Mouse (Mus musculus) gastrocnemius, adult 2 months (tissue): ENCODE measurements at regions not wholly inside any gene's neighbourhood (a gene's known extent, or its start where the extent isn't known, plus 50 kb on each side); places are given as distances from the start of the nearest gene placed in this dataset.

Experiments used
- DNase-seq: peaks from one replicate; pipeline ENCODE4 v3.0.0; 2022
- H3K27ac ChIP-seq: fragments of 200-600 bp; 2 replicates; pipeline ENCODE4 v1.8.1; 2022; ENCODE audit warnings: mild to moderate bottlenecking
- H3K4me3 ChIP-seq: fragments of 200-600 bp; 2 replicates; pipeline ENCODE4 v1.8.1; 2022; ENCODE audit warnings: mild to moderate bottlenecking, moderate library complexity
- CTCF ChIP-seq: fragments of 200-600 bp; IDR thresholded peaks from 2 replicates; pipeline ENCODE4 v1.8.1; 2022; ENCODE audit warnings: antibody characterized with exemption, mild to moderate bottlenecking, moderate library complexity
- intact Hi-C: fragments of 180-260 bp; cut with DNase I; formaldehyde crosslinking; loops from one replicate; pipeline ENCODE4 v1.15.1; 2025

- H3K4me3 ChIP-seq, result no peak overlapping the region
- TF ChIP-seq CTCF, result no peak
- DNase-seq, result no peak
- intact Hi-C loops, result no loop called here
- H3K27ac ChIP-seq, result no peak overlapping the region
Measured at GRCm38 (mm10) chr7:124803101-124803500, 641.4 kb upstream of the Kdm8 start.

- Histone ChIP-seq H3K4me3 (no peak overlapping the region), H3K27ac (no peak overlapping the region)
- intact Hi-C loops, result no loop called here
- no peak for TF ChIP-seq CTCF
- DNase-seq, result no peak
Measured at GRCm38 (mm10) chr7:124834692-124835091, 609.8 kb upstream of the Kdm8 start.

GRCm38 (mm10) chr7:124836531-124836930 is 607.9 kb upstream of the Kdm8 start:
- DNase-seq, result no peak
- intact Hi-C loops, result no loop called here

DNA sequence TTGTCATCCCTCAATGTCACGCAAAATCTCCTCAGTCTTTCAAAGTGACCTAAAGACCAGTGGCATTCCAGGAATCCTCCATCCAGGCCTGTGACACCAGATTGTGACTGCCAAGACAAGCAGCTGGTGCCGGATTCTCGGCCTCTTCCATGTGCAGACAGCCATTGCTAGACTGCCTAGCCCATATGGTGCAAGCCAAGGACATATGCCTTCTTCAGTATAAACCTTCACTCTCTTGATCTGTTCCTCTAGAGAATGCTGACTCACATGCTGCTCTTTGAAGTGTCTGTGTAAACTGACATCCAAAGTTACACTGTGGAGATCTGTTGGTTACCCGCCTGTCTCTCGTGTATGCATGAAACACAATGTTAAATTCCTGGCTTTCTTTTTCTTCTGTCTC is 589.4 kb upstream of the Kdm8 start:
- Histone ChIP-seq H3K27ac (no peak overlapping the region), H3K4me3 (no peak overlapping the region)
- intact Hi-C loops, result no loop called here
- TF ChIP-seq CTCF, result no peak
- no peak for DNase-seq

More at GRCm38 (mm10) chr7:124836531-124836930, 607.9 kb upstream of the Kdm8 start:
- no peak for TF ChIP-seq CTCF
- Histone ChIP-seq H3K4me3 (no peak overlapping the region), H3K27ac (no peak overlapping the region)

DNA sequence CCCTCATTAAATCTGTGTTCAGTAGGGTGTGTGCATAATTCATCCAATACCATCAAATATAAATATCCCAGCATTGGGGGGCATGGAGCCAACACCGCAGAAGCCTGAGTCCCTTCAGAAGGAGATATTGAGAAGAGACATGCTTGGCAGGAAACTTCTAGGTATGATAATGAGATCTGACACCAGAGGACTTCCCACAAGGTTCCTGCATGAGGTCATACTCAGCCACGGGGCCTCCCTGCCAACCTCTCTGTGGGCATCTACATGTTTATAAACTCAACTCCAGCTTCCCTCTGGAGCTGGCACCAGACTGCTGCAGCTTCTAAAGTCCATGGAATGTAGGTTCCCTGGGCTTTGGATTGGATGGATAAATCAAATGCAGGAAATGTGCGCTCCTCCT is 587.4 kb upstream of the Kdm8 start:
- intact Hi-C loops, result no loop called here
- Histone ChIP-seq H3K4me3 (no peak overlapping the region), H3K27ac (no peak overlapping the region)
- no peak for DNase-seq
- TF ChIP-seq CTCF, result no peak

DNA sequence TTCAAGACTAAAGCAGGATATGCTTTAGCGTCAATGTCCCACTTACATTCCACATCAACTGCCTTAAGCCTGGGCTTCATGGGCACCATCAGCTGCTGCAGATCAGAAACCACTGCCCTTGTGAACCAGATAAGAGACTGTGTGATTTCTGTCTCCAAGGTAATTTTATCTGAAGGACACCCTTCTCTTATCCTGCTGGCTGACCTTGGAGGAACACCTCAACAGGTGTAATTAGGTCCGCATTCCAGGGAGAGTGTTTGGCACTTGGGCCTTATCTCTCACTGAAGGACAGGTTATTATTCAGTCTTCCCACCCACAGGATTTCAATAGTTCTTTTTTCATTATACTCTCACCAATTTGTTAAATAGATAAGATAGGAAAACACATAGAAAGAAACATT is 583.1 kb upstream of the Kdm8 start:
- no peak for DNase-seq
- intact Hi-C loops, result no loop called here
- no peak for TF ChIP-seq CTCF
- Histone ChIP-seq H3K4me3 (no peak overlapping the region), H3K27ac (no peak overlapping the region)

GRCm38 (mm10) chr7:124868133-124868603 is 576.3 kb upstream of the Kdm8 start:
- TF ChIP-seq CTCF, result no peak
- DNase-seq, result peak; percentile 63
- no peak overlapping the region for H3K4me3 ChIP-seq
- intact Hi-C loops, result no loop called here
- peak overlapping the region; percentile 54 for H3K27ac ChIP-seq

- no peak for DNase-seq
- peak overlapping the region; percentile 54 for H3K27ac ChIP-seq
- intact Hi-C loops, result no loop called here
- H3K4me3 ChIP-seq, result no peak overlapping the region
- TF ChIP-seq CTCF, result no peak
Measured at GRCm38 (mm10) chr7:124868621-124869020, 575.9 kb upstream of the Kdm8 start.

GRCm38 (mm10) chr7:124880771-124881170 is 563.7 kb upstream of the Kdm8 start:
- intact Hi-C loops, result no loop called here

DNA sequence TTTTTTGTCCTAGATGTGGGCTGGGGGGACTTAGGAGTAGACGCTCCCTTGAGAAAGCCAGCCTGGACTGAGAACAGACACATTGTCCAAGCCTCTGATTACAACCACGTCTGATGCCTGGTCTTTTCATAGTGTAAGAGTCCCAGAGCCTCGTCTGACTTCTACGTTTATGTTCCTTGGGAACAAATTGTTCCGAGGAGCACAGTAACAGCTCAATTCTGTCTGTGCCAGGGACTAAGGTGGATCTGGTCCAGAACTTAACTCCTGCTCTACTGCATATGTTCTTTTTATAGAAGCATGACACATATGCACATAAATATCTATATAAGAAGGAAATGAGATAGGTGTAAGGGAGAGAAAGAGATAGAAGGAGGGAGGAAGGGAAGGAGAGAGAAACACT is 537.2 kb upstream of the Kdm8 start:
- H3K27ac ChIP-seq, result peak overlapping the region; percentile 17
- intact Hi-C loops, result no loop called here
- peak; percentile 48 for DNase-seq
- no peak overlapping the region for H3K4me3 ChIP-seq
- TF ChIP-seq CTCF, result no peak

More at GRCm38 (mm10) chr7:124880771-124881170, 563.7 kb upstream of the Kdm8 start:
- DNase-seq, result no peak
- no peak for TF ChIP-seq CTCF
- Histone ChIP-seq H3K27ac (no peak overlapping the region), H3K4me3 (no peak overlapping the region)

- Histone ChIP-seq H3K27ac (peak overlapping the region; percentile 17), H3K4me3 (no peak overlapping the region)
- TF ChIP-seq CTCF, result no peak
- no peak for DNase-seq
- intact Hi-C loops, result no loop called here
Measured at GRCm38 (mm10) chr7:124907662-124908296, 536.7 kb upstream of the Kdm8 start.

DNA sequence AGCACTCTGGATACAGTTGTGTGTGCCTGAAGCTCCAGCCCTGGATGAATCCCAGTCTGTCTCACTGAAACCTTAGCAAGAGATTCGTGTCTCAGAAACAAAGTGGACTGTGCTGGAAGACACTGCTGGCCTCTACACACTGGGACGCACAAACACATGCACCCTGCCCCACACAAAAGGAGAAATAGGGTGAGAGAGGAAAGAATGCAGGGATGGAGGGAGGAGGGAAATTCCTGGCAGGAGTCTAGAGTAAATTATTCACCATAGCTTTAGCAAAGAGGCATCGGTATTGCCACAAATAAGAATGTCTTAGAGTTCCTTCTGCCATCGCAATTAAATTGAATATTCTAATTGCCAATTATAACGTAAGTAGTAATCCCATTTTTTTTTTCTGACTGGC is 530.4 kb upstream of the Kdm8 start:
- intact Hi-C loops, result no loop called here
- H3K27ac ChIP-seq, result no peak overlapping the region
- TF ChIP-seq CTCF, result no peak
- no peak overlapping the region for H3K4me3 ChIP-seq
- DNase-seq, result no peak

DNA sequence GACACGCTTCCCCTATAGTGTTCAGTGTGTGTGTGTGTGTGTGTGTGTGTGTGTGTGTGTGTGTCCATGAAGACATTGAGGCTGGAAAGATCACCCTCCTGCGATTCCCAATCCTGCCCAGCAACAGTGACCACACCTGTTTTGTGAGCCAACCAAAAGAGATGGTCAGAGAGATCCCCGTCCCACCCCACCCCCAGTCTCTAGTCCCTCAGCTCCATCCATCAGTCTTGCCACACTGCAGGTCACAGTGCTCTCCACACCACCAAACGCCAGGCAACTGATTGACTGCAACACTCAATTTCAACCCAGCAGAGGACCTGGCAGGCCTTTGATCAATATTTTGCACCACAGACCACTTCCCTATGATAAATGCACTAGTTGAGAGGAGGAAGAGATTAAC is 530.0 kb upstream of the Kdm8 start:
- Histone ChIP-seq H3K4me3 (no peak overlapping the region), H3K27ac (no peak overlapping the region)
- no peak for TF ChIP-seq CTCF
- intact Hi-C loops, result no loop called here
- DNase-seq, result no peak

DNA sequence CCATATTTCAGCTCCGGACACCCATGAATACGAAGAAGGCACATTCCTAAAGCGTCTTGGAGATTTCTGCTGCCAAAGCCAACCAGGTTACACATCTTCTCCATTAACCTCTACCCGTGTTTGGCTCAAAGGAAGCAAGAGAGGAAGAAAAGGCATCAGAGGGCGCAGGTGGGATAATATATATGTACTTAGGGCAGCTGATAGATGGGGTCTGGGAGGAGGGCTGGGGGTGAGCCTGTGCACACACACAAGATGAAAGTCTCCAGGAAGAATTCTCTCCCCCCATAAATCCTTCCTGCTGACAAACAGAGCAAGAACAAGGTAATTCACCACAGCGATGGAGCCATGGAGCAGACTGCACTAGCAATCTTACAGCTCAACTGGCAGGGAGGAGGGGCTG is 529.5 kb upstream of the Kdm8 start:
- intact Hi-C loops, result no loop called here

More for the DNA sequence above, 529.5 kb upstream of the Kdm8 start:
- Histone ChIP-seq H3K4me3 (no peak overlapping the region), H3K27ac (no peak overlapping the region)
- TF ChIP-seq CTCF, result no peak
- DNase-seq, result no peak
